Mouse (Mus musculus) right cerebral cortex, adult 18-20 months (tissue): Measurements from ENCODE around the gene Tspan4.
A peak's percentile ranks its signal among the peaks of the same experiment; 100 is the strongest.

Experiments
- DNase-seq: peaks from one replicate; pipeline ENCODE4 v3.0.0; 2022; ENCODE audit warnings: mixed read lengths

The Tspan4 gene

GRCm38 (mm10) chr7:141475011-141475804 lies at the start of gene Tspan4, which contains the start of gene Polr2l:
Gene Tspan4 (plus strand): TSS chr7:141475240.
Gene Polr2l (minus strand): TSS chr7:141475132.
- DNase-seq = peak; percentile 84

DNA sequence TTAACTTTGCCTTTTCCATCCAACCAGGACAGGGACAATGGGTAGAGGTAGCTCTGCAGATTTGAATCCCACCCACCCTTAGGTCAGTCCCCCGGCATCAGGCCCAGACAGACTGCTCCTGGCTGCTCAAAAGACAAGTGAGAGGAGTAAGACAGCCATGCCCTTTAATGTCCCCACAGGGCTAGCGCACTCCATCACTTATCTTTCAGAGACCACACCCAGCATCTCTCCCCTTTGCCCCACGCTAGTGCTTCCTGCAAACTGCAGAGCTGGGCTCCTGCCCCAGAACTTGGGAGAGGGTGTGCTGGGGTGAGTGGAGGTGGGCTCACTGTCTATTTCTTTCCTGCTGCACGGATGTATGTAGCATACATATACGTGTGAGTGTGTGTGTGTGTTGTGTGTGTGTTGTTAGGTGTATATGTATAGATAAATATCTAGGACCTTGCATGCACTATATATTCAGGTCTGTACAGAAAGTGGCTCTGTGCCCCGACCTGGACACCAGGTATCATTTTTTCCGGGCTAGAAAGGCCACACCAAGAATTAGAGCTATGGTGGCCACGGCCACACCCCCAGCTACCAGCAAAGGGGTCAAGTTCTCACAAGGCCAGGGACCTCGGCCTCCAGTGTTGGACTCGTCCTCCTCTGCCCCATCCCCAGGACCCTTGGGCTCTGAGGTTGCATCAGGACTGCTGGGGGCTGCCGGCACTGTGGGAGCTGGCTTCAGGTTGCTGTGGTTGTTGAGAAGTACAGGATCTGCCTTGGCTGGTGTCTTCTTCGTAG lies 47.9 kb upstream of the Tspan4 start:
- DNase-seq = no peak

GRCm38 (mm10) chr7:141428701-141429100 lies 46.3 kb upstream of the Tspan4 start:
- DNase-seq = no peak

DNA sequence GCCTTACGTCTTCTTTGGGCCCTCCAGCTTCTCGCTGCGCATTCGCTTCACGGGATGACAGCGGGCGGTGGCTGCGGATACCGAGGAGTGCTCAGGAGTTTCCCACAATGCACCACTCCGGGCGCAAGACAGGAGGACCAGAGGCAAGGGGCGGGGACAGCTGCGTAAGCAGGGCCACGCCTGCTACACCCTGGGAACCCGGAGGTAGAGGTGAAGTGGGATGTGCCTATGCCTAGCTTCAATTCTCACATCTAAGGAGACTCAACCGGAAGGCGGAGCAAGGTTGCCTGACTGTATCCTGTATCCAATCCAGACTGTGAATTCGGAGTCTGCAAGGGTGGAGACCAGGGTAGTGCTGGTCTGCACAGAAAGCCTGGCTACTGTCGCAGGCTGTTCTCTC lies 45.7 kb upstream of the Tspan4 start, which contains the start of gene Cend1:
TSS of gene Cend1 (minus strand) at position 182 of the 400 bp plus-strand sequence.
- DNase-seq = peak; percentile 95

GRCm38 (mm10) chr7:141429840-141430584 lies 45.0 kb upstream of the Tspan4 start:
- no peak for DNase-seq

- DNase-seq = no peak
Observed at GRCm38 (mm10) chr7:141430585-141431240, 44.3 kb upstream of the Tspan4 start.

DNA sequence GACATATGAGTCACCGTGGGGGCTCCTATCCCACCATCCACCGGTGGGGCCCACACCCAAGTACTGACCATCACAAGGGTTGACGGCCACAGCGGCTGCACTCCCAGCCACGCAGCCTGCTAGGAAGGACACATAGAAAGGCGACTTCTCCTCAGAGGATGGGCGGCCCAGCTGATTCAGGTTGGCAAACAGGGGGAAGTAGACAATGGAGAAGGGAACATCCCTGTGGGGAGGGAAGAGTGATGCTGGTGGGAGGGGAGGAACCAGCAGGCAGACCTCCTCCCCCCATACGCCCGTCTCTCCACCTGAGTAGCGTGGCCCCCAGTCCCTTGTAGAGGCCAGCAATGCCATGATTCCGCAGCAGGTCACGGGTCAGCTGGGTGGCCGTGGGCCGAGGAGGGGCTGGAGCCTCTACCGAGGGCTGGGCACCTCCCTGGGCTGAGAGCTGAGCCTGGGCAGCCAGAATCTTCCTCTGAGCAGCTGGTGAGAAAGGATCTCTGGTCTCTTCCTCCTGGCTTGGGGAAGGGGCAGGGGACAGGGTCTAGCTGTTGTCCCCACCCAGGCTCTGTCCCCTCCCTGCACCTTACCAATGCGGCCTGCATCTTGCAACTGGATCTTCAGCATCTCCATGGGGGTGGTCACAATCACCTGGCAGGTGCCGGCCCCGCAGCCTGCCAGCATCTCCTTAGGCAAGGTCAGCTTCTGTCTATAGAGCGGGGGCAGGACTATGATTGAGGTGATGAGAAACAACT lies 43.4 kb upstream of the Tspan4 start:
- no peak for DNase-seq

- DNase-seq = no peak
Observed at GRCm38 (mm10) chr7:141432186-141432611, 42.8 kb upstream of the Tspan4 start.

DNA sequence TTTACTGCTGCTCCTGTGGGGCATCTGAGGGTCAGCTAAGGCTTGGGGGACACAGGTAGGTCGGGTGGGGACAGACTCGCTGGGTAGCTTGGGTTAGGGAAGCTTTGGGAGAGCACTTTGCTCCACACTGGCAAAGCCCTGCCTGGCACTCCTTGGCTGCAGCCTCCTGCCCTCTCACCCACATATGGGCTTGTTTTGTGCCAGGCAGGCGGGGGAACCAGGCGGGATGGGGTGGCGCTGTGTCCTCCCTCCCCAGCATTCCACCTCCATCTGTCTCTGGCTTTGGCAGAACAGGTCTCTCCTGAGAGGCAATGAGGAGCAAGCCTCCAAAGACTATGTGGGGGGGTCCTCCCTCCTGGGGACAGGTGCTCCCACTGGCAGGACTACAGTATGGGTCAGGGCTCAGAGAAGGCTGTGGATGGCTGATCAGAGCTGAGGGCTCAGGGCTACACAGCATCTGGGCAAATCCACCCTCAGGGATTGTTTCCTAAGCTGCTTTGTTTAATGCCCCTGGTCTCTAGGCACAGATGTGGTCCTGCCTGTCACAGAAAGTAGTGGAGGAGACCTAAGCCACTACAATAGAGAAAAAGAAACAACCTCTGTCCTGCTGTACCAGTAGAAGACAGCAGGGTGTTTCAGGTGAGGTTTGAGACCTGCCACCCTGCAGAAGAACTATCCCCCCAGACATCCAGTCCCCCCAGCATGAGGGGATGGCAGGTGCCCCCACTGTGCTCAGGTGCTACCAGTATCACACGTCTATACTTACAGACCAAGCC lies 42.1 kb upstream of the Tspan4 start:
- no peak for DNase-seq

GRCm38 (mm10) chr7:141433517-141434400 lies 41.3 kb upstream of the Tspan4 start:
- DNase-seq = no peak

GRCm38 (mm10) chr7:141434464-141434863 lies 40.6 kb upstream of the Tspan4 start:
- peak; percentile 77 for DNase-seq

- peak; percentile 71 for DNase-seq
Observed at GRCm38 (mm10) chr7:141435129-141435855, 39.7 kb upstream of the Tspan4 start.

- no peak for DNase-seq
Observed at GRCm38 (mm10) chr7:141435856-141436522, 39.1 kb upstream of the Tspan4 start.

- DNase-seq = no peak
Observed at GRCm38 (mm10) chr7:141436523-141436892, 38.5 kb upstream of the Tspan4 start.

- peak; percentile 86 for DNase-seq
Observed at GRCm38 (mm10) chr7:141437178-141438120, 37.6 kb upstream of the Tspan4 start, which contains the start of gene Slc25a22. Gene Slc25a22 (minus strand): TSS chr7:141437892.

GRCm38 (mm10) chr7:141438201-141438968 lies 36.7 kb upstream of the Tspan4 start:
- DNase-seq = no peak
